Mouse (Mus musculus): ENCODE results near the gene Elf2.

DNA sequence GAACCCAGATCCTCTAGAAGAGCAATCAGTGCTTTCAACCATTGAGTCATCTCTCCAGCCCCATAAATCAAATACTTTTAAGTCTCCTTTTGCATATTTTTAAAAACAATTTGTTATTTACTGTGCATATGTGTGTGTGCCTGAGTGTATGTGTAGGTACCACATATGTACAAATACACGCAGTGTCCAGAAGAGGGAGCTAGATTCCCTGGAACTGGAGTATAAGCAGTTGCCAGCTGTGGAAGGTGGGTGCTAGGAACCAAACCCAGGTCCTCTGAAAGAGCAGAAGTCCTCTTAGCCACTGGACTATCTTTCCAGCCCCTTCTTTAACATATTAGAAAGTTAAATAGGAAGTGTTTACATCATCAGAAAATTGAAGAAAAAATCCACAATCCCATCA, 15.0 kb downstream of the Elf2 start:
- no peak for TF ChIP-seq CTCF (IDR thresholded peaks at IDR 0.05; ENCODE audit: control insufficient read depth, insufficient read depth, insufficient replicate concordance, low read depth, low read length)
- no peak for TF ChIP-seq POLR2A (IDR thresholded peaks at IDR 0.05; ENCODE audit: control insufficient read depth, low read depth, low read length)

Measured in testis, adult 2 months (tissue).